Mouse (Mus musculus) CH12.LX (cell line): ENCODE measurements around the gene Gm20547.

ENCODE experiments used
- CTCF ChIP-seq, 2 experiments: IDR thresholded peaks in 1 of 2; conservative IDR thresholded peaks in 1 of 2; 2 replicates each; pipeline ENCODE4 v1.5.1; 2011 to 2012; ENCODE audit warnings: low read depth in 2 of 2, low read length in 2 of 2, improper control_type of control experiment in 1 of 2, inconsistent platforms in 1 of 2, mild to moderate bottlenecking in 1 of 2, moderate library complexity in 1 of 2
- EP300 ChIP-seq: IDR thresholded peaks from 2 replicates; pipeline ENCODE4 v1.6.1; 2011; ENCODE audit warnings: low read length, improper control_type of control experiment
- ETS1 ChIP-seq: conservative IDR thresholded peaks from 2 replicates; pipeline ENCODE4 v1.6.1; 2012; ENCODE audit warnings: low read depth, mild to moderate bottlenecking, inconsistent platforms, low read length, improper control_type of control experiment, moderate library complexity
- HCFC1 ChIP-seq: IDR thresholded peaks from 2 replicates; pipeline ENCODE4 v1.6.1; 2012; ENCODE audit warnings: low read depth, mild to moderate bottlenecking, inconsistent platforms, low read length, improper control_type of control experiment
- KAT2A ChIP-seq: IDR thresholded peaks from 2 replicates; pipeline ENCODE4 v1.6.1; 2012; ENCODE audit warnings: low read length, improper control_type of control experiment, inconsistent platforms; ENCODE audit not compliant: insufficient replicate concordance
- POLR2A ChIP-seq: IDR thresholded peaks from 2 replicates; pipeline ENCODE4 v1.6.1; 2011; ENCODE audit warnings: low read depth, mild to moderate bottlenecking, improper control_type of control experiment, low read length
- RAD21 ChIP-seq: IDR thresholded peaks from 2 replicates; pipeline ENCODE4 v1.6.1; 2011; ENCODE audit warnings: low read depth, mild to moderate bottlenecking, low read length, improper control_type of control experiment, moderate library complexity
- SIN3A ChIP-seq: IDR thresholded peaks from 2 replicates; pipeline ENCODE4 v1.6.1; 2012; ENCODE audit warnings: low read length, improper control_type of control experiment, inconsistent platforms
- USF1 ChIP-seq: IDR thresholded peaks from 2 replicates; pipeline ENCODE4 v1.6.1; 2014; ENCODE audit warnings: low read depth, mild to moderate bottlenecking, inconsistent platforms, low read length, improper control_type of control experiment
- ZC3H11A ChIP-seq: IDR thresholded peaks from 2 replicates; pipeline ENCODE4 v1.6.1; 2012; ENCODE audit warnings: low read depth, mild to moderate bottlenecking, inconsistent platforms, low read length, improper control_type of control experiment
- ZMIZ1 ChIP-seq: IDR thresholded peaks from 2 replicates; pipeline ENCODE4 v1.6.1; 2012; ENCODE audit warnings: low read depth, mild to moderate bottlenecking, inconsistent platforms, low read length, improper control_type of control experiment
- ZNF384 ChIP-seq: IDR thresholded peaks from 2 replicates; pipeline ENCODE4 v1.6.1; 2012; ENCODE audit warnings: low read depth, low read length, improper control_type of control experiment, inconsistent platforms

GRCm38 (mm10) chr17:34894074-34894597 lies 12.3 kb upstream of the Gm20547 start:
- no peak for TF ChIP-seq RAD21
- no peak for TF ChIP-seq ZMIZ1
- TF ChIP-seq KAT2A = no peak
- TF ChIP-seq USF1 = no peak
- no peak for TF ChIP-seq EP300
- peak in 1 of 2 experiments; percentile 32; a peak in 1 of 4 replicates for TF ChIP-seq CTCF (conservative IDR thresholded peaks at IDR 0.05 in 1 of 2, IDR thresholded peaks at IDR 0.05 in 1 of 2; ENCODE audit: low read depth in 2 of 2, low read length in 2 of 2)
- TF ChIP-seq POLR2A = peak; percentile 50; the same call in 1 of the 2 replicates
- TF ChIP-seq HCFC1 = peak; percentile 32; the same call in 1 of the 2 replicates
- TF ChIP-seq ZC3H11A = no peak
- 0 out of 2 replicates have a peak, but pooled peaks have one; percentile 47 for TF ChIP-seq SIN3A
- no peak for TF ChIP-seq ETS1
- TF ChIP-seq ZNF384 = no peak
